Mouse (Mus musculus) heart, embryonic 12.5 days (tissue): ENCODE data around the gene Mapk8ip3. TPM values are rescaled to one million over a fixed set of nuclear protein-coding genes. Genes with fewer than 3 reads are reported as not detected.
A peak's percentile ranks its signal among the peaks of the same experiment; 100 is the strongest.

ENCODE experiments used
- ATAC-seq: fragments of 200-750 bp; cut with Nextera tagmentation; 2 replicates; pipeline ENCODE4 v1.8.0; 2017; ENCODE audit warnings: moderate TSS enrichment, moderate library complexity; ENCODE audit not compliant: insufficient number of reproducible peaks, low FRiP score
- H3K27ac ChIP-seq: fragments of 300-500 bp; sonication (generic); 2 replicates; pipeline ENCODE4 v1.5.1; 2016; ENCODE audit warnings: mild to moderate bottlenecking, moderate library complexity; ENCODE audit not compliant: poor library complexity, severe bottlenecking
- H3K27me3 ChIP-seq: fragments of 300-500 bp; sonication (generic); replicated peaks from 2 replicates; pipeline ENCODE4 v1.6.1; 2016; ENCODE audit warnings: mild to moderate bottlenecking, moderate library complexity
- H3K36me3 ChIP-seq: fragments of 300-500 bp; sonication (generic); 2 replicates; pipeline ENCODE4 v1.6.1; 2016; ENCODE audit warnings: mild to moderate bottlenecking, moderate library complexity
- H3K4me1 ChIP-seq: fragments of 300-500 bp; sonication (generic); replicated peaks from 2 replicates; pipeline ENCODE4 v1.6.1; 2016; ENCODE audit warnings: mild to moderate bottlenecking
- H3K4me2 ChIP-seq: fragments of 300-500 bp; sonication (generic); 2 replicates; pipeline ENCODE4 v1.6.1; 2016; ENCODE audit warnings: mild to moderate bottlenecking, moderate library complexity
- H3K4me3 ChIP-seq: fragments of 300-500 bp; sonication (generic); 2 replicates; pipeline ENCODE4 v1.5.1; 2016; ENCODE audit warnings: mild to moderate bottlenecking
- H3K9ac ChIP-seq: fragments of 300-500 bp; sonication (generic); 2 replicates; pipeline ENCODE4 v1.6.1; 2016; ENCODE audit warnings: mild to moderate bottlenecking, moderate library complexity
- H3K9me3 ChIP-seq: fragments of 300-500 bp; sonication (generic); replicated peaks from 2 replicates; pipeline ENCODE4 v1.6.1; 2016; ENCODE audit warnings: mild to moderate bottlenecking, moderate library complexity
- WGBS: fragments of 180-500 bp; shearing (Covaris S2); methylation state at CpG from one replicate; pipeline ENCODE4 v1.1.7; 2016; 5-methylcytosine and 5-hydroxymethylcytosine counted together
- polyA plus RNA-seq: library from polyadenylated mRNA; unstranded; fragments of >200 nt; fragmentation: Nextera tagmentation; extraction: Ambion mirVana; gene quantifications from 2 replicates; pipeline ENCODE4 v1.2.1, GENCODE M21; 2016

Mapk8ip3 gene
- polyA plus RNA-seq, 1 experiment from 2014 or later: 38.4 TPM

DNA sequence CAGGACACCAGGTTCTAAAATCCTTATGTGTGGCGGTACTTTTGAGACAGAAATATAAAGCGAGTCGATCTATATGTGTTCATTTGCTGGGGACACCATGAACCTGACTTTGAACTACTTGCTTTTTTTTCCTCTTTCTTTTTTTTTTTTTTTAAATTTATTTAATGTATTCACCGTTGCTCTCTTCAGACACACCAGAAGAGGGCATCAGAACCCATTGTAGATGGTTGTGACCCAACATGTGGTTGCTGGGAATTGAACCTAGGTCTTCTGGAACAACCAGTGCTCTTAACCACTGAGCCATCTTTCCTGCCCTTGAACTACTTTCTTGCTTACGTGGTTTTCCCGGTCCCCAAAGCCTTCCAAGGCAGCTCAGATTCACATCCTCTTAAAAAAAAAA, 489 bp upstream of the Mapk8ip3 start:
- 50% methylated on average over 6 of the region's 6 CpGs for WGBS

DNA sequence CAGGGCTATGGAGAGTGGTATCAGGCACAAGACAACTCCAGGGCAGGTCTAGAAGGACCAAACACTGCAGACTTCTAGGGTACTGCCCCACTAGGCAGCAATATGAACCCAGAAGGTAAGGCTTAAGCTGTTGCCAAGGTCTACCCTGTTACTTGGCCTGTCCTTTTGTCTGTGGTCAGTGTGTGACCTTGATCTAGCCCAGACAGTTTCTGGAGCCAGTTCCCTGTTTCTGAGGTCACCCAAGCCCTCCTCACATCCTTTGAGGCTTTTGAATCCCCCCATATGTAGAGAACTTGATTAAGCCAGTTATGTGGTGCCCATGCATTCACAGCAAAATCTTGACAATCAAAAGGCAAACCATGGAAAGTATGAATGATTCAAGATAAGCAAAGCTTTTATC, 1.1 kb downstream of the Mapk8ip3 start:
- ATAC-seq: no peak
- Histone ChIP-seq H3K36me3 (peaks cover 8% of the 10 kb centered on the region), H3K9ac (peak overlapping the region; percentile 85), H3K9me3 (no peaks in the 10 kb centered on the region), H3K4me3 (peak overlapping the region; percentile 66), H3K4me1 (peaks cover 28% of the 10 kb centered on the region), H3K27me3 (no peaks in the 10 kb centered on the region), H3K4me2 (peak overlapping the region; percentile 75), H3K27ac (no peak overlapping the region)

More for the DNA sequence above, 489 bp upstream of the Mapk8ip3 start:
- ATAC-seq: no peak
- no peaks in the 10 kb centered on the region for H3K27me3 ChIP-seq
- H3K27ac ChIP-seq: peak overlapping the region; percentile 60
- no peaks in the 10 kb centered on the region; the same call in 1 of the 2 replicates for H3K36me3 ChIP-seq
- peak overlapping the region; percentile 85 for H3K9ac ChIP-seq
- peaks cover 28% of the 10 kb centered on the region for H3K4me1 ChIP-seq
- H3K4me3 ChIP-seq: peak overlapping the region; percentile 66
- H3K9me3 ChIP-seq: no peaks in the 10 kb centered on the region
- H3K4me2 ChIP-seq: peak overlapping the region; percentile 75

DNA sequence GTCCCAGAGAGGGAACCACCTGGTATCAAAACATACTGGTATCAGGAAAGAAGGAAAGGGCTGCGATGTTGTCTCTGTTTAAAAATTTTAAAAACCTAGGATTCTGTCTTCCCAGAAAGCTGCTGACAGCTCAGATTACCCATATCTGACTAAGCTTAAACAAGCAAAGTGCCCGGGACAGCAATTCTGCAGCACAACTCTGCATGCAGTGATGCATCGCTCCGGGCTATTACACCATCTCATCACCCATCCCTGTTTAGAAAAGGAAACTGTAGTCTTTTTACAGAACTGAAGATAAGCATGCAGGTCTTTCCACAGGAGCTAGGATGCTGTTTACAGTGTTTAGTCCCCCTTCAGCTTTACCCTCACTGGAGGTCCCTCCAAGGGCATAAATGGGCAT, 1.9 kb downstream of the Mapk8ip3 start:
- Histone ChIP-seq H3K4me3 (peak overlapping the region; percentile 66), H3K9me3 (no peaks in the 10 kb centered on the region), H3K9ac (peak overlapping the region; percentile 85), H3K27me3 (no peaks in the 10 kb centered on the region), H3K4me1 (peaks cover 28% of the 10 kb centered on the region), H3K27ac (no peak overlapping the region), H3K36me3 (peaks cover 8% of the 10 kb centered on the region), H3K4me2 (peak overlapping the region; percentile 75)
- 30% methylated on average over 4 of the region's 4 CpGs for WGBS
- no peak for ATAC-seq

DNA sequence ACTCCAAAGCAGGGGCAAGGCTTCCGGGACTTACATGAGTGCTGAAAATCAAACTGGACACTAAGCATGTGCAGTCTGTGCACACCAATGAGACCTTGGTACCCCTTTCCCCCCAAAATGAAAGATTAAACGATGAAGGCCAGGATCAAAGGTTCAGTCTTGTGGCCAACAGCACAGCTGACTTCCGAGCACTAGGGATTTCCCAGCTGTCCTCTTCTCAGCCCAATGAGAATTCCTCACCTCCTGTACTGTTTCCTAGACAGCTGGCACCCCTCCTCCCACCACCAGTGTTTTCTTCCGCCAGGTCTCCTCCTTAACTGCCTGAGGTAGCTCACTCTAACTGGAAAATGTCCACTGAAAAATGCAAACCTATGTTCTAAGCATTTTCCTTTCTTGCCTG, 3.6 kb downstream of the Mapk8ip3 start:
- H3K36me3 ChIP-seq: peaks cover 16% of the 10 kb centered on the region
- no peak overlapping the region for H3K9ac ChIP-seq
- H3K27ac ChIP-seq: no peak overlapping the region
- no peak for ATAC-seq
- peaks cover 35% of the 10 kb centered on the region for H3K4me1 ChIP-seq
- H3K9me3 ChIP-seq: no peaks in the 10 kb centered on the region
- no peak overlapping the region for H3K4me2 ChIP-seq
- H3K4me3 ChIP-seq: no peak overlapping the region
- H3K27me3 ChIP-seq: no peaks in the 10 kb centered on the region
- 77% methylated on average over 4 of the region's 4 CpGs for WGBS

DNA sequence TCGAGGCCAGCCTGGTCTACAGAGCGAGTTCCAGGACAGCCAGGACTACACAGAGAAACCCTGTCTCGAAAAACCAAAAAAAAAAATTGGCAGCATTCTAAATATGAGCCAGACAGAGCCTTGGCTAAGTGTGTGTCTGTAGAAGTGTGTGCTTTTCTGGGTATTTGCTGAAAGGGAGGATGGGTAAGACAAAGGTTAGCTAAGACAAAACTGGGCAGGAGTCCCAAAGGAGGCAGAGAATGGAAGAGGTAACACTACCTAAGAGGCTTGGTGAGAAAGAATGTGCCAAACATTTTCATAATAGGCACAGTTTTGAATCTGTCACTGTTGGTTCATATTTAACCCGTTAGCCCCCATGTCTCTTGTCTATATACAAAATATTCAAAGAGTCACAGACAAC, 4.3 kb downstream of the Mapk8ip3 start:
- WGBS: 93% methylated on average over 4 of the region's 4 CpGs
- peaks cover 35% of the 10 kb centered on the region for H3K4me1 ChIP-seq
- no peaks in the 10 kb centered on the region for H3K27me3 ChIP-seq
- no peaks in the 10 kb centered on the region for H3K9me3 ChIP-seq
- no peak overlapping the region for H3K9ac ChIP-seq
- H3K27ac ChIP-seq: no peak overlapping the region
- peaks cover 22% of the 10 kb centered on the region for H3K36me3 ChIP-seq
- ATAC-seq: no peak
- H3K4me3 ChIP-seq: no peak overlapping the region
- H3K4me2 ChIP-seq: no peak overlapping the region

DNA sequence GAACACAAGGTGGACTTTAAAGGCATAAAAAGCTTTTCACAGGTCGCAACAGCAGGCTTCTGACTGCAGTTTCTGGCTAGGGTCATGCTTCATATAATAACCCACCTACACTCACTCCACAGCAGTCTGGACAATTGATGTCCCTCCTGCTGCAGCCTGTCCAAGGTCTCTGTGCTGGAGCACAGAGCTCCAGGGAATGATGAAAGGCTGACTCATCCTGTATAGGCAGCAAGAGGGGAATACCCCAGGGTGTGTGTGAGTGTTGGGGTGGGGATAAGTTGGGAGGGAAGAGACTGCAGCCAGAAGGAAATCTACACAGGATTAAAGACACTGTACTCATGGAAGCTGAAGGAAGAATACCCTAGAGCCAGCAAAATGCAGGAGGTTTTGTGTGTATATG, 7.3 kb downstream of the Mapk8ip3 start:
- Histone ChIP-seq H3K9me3 (no peaks in the 10 kb centered on the region), H3K9ac (no peak overlapping the region), H3K4me2 (no peak overlapping the region), H3K4me1 (peaks cover 21% of the 10 kb centered on the region), H3K4me3 (no peak overlapping the region), H3K36me3 (peaks cover 52% of the 10 kb centered on the region), H3K27me3 (no peaks in the 10 kb centered on the region), H3K27ac (no peak overlapping the region)
- 77% methylated on average over 1 of the region's 1 CpGs for WGBS
- no peak for ATAC-seq

DNA sequence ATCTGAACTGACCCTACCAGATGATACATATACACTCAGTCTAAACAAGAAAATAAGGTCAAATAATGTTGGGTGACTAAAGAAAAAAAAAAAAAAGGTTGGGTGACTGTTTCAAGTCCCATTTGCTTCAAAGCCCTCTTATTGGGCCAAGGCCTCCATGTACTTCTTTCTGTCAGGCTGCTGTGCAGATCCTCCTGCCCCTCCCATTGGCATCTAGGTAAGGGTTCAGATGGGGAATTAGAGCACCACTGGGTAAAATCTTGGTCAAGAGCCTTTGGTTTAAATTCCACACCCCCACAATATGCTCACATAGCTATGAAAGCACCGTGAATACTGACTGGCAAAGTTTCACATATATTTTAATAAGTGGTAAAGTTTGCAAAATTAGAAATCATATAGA, 13.5 kb downstream of the Mapk8ip3 start:
- Histone ChIP-seq H3K4me3 (no peak overlapping the region), H3K4me1 (no peaks in the 10 kb centered on the region), H3K36me3 (peaks cover 98% of the 10 kb centered on the region), H3K27ac (no peak overlapping the region), H3K9ac (no peak overlapping the region), H3K27me3 (no peaks in the 10 kb centered on the region), H3K4me2 (no peak overlapping the region), H3K9me3 (no peaks in the 10 kb centered on the region)
- no peak for ATAC-seq
- WGBS: 89% methylated on average over 1 of the region's 1 CpGs

DNA sequence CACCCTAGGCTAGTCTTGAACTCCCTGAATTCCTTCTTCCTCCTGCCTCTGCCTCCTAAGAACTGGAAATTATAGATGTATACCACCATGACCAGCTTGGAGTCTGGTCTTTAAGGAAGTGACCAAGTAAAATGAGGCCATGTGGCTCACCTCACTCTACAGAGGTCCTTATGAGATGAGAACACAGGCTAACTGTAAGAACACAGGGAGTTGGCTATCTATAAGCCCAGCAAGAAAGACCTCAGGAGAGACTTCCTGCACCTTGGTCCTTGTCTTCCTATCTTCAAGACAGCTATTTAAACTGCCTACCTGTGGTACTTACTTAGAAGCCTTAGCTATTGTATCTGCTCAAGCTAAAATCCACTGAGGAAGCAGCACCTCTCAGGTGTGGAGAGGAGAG, 22.8 kb downstream of the Mapk8ip3 start:
- no peaks in the 10 kb centered on the region for H3K9me3 ChIP-seq
- ATAC-seq: no peak
- H3K4me1 ChIP-seq: no peaks in the 10 kb centered on the region
- H3K27me3 ChIP-seq: no peaks in the 10 kb centered on the region
- no peak overlapping the region for H3K9ac ChIP-seq
- no peak overlapping the region for H3K4me3 ChIP-seq
- no peak overlapping the region for H3K4me2 ChIP-seq
- peaks cover 98% of the 10 kb centered on the region for H3K36me3 ChIP-seq
- H3K27ac ChIP-seq: no peak overlapping the region

DNA sequence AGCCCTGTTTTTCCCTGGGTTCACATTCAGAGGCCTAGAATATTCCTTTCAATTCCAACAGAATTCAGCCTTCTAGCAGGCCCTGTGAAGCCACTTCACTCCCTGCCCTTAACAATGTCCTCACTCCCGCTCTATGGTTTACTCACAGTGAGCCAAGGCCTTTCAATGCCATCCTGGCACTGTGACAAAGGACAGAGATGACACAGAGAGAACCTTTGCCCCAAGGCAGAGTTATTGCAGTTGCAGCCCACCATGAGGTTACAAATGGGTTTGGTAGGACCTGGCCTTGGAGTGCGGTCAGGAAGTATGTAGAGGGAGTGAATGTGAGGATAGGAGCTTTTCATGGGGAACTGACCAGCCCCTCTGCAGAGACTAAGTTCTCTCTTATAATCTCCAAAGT, 29.2 kb downstream of the Mapk8ip3 start:
- Histone ChIP-seq H3K9me3 (no peaks in the 10 kb centered on the region), H3K9ac (no peak overlapping the region), H3K4me3 (no peak overlapping the region), H3K27me3 (no peaks in the 10 kb centered on the region), H3K4me1 (no peaks in the 10 kb centered on the region), H3K36me3 (peaks cover 100% of the 10 kb centered on the region), H3K4me2 (no peak overlapping the region), H3K27ac (no peak overlapping the region)
- 92% methylated on average over 2 of the region's 2 CpGs for WGBS
- ATAC-seq: no peak

DNA sequence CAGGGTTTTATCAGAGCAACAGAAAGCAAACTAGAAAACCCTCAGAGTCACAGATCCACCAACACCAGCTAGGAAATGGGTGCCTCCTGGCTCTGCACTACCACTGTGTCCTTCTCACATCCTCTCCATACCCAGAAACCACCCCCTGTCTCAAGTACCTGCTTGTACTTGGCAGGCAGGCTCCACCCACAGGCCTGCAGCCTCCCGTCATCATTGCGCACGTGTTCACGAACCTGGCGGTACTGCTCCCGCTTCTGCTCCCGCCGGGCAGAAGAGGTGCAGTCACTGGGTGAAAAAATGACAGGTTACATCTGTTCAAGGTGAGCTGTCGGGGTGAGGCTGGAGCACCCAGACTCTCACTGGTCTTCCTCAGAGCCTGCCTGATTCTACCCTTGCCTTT, 33.0 kb downstream of the Mapk8ip3 start:
- Histone ChIP-seq H3K27me3 (no peaks in the 10 kb centered on the region), H3K36me3 (peaks cover 100% of the 10 kb centered on the region), H3K4me2 (no peak overlapping the region), H3K4me3 (no peak overlapping the region), H3K4me1 (peaks cover 9% of the 10 kb centered on the region), H3K9ac (no peak overlapping the region), H3K9me3 (no peaks in the 10 kb centered on the region), H3K27ac (no peak overlapping the region)
- ATAC-seq: no peak
- 85% methylated on average over 9 of the region's 9 CpGs for WGBS

DNA sequence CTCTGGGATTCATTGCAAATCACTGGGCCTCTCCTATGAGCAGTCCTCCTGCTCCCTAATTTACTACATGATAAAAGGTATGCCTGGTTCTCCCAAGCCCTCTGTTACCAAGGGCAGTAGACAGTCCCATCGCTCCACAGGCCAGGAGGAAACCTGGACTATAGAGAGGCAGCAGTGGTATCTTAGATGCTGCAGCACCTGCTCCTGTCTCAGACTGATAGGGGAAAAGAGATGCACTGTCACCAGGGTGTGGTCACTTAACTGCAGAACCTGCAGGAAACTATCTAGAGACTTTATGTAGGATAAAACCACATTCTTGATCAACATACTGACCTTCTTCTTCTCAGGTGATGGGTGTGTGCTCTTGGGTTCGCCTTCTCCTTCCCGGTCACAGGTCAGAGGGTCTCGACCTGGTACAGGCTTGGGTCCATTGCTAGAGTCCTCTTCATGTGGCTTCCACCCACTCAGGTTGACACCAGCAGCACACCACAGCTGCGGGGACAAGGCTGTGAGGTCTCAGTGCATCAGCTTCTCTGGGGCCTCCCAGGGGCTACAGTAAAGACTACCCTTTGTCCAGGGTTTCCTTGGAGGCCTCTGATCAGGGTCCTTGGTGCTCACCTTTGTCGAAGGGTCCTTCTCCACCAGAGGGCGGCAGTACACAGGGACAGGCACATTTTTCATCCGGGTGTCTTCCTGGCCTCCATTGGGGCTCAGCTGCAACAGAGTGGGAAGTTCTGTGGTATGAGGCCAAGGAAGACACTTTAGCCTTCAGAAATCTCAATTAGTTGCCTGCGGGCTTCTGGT, 33.9 kb downstream of the Mapk8ip3 start:
- Histone ChIP-seq H3K36me3 (peaks cover 100% of the 10 kb centered on the region), H3K4me2 (0 out of 2 replicates have a peak overlapping the region, but pooled peaks have one; percentile 12), H3K4me1 (peaks cover 15% of the 10 kb centered on the region), H3K27me3 (no peaks in the 10 kb centered on the region), H3K4me3 (no peak overlapping the region), H3K9ac (no peak overlapping the region), H3K27ac (no peak overlapping the region), H3K9me3 (no peaks in the 10 kb centered on the region)
- ATAC-seq: peak; percentile 89
- 68% methylated on average over 9 of the region's 9 CpGs for WGBS

DNA sequence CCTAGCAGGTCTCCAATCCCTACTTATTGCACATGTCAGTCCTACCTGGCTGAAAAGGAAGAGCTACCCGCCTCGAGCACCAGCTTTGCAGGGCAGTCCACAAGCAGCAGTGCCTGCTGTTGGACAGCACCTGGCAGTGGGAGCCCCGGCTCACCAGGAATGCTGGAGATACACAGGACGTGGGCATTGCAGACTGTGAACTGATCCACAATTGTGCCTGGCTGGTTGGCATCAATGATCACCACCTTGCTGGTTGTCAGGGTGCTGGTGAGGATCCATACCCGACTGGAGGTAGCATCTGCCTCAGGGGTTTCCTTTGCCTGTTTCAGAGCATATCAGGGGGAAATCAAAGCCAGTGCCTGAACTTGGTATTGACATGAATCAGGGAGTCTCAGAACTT, 34.7 kb downstream of the Mapk8ip3 start:
- ATAC-seq: no peak
- peaks cover 100% of the 10 kb centered on the region for H3K36me3 ChIP-seq
- peaks cover 22% of the 10 kb centered on the region for H3K4me1 ChIP-seq
- 90% methylated on average over 5 of the region's 5 CpGs for WGBS
- H3K9ac ChIP-seq: no peak overlapping the region
- H3K4me2 ChIP-seq: no peak overlapping the region
- no peak overlapping the region for H3K27ac ChIP-seq
- H3K9me3 ChIP-seq: no peaks in the 10 kb centered on the region
- H3K4me3 ChIP-seq: no peak overlapping the region
- H3K27me3 ChIP-seq: no peaks in the 10 kb centered on the region
